Mouse (Mus musculus) mesoderm, embryonic 11.5 days (tissue): ENCODE results near the gene Art3.

Source experiments
- DNase-seq: peaks from one replicate; pipeline ENCODE4 v3.0.0-alpha.2; 2012; ENCODE audit warnings: low read depth, low spot score

Art3 gene

GRCm38 (mm10) chr5:92381550-92382348 is 50.1 kb downstream of the Art3 start:
- DNase-seq, result peak; percentile 87

GRCm38 (mm10) chr5:92382349-92382679 is 50.7 kb downstream of the Art3 start:
- DNase-seq, result no peak

GRCm38 (mm10) chr5:92383747-92384146 is 52.1 kb downstream of the Art3 start:
- DNase-seq, result peak; percentile 72

- DNase-seq, result no peak
Measured at GRCm38 (mm10) chr5:92384855-92385254, 53.2 kb downstream of the Art3 start.

GRCm38 (mm10) chr5:92386102-92386501 is 54.5 kb downstream of the Art3 start:
- no peak for DNase-seq

- no peak for DNase-seq
Measured at GRCm38 (mm10) chr5:92386643-92387042, 55.0 kb downstream of the Art3 start.

- DNase-seq, result no peak
Measured at GRCm38 (mm10) chr5:92387433-92387832, 55.8 kb downstream of the Art3 start.

GRCm38 (mm10) chr5:92389977-92390376 is 58.4 kb downstream of the Art3 start:
- no peak for DNase-seq

- DNase-seq, result no peak
Measured at GRCm38 (mm10) chr5:92390615-92391014, 59.0 kb downstream of the Art3 start.

GRCm38 (mm10) chr5:92392542-92392941 is 60.9 kb downstream of the Art3 start:
- no peak for DNase-seq

- DNase-seq, result no peak
Measured at GRCm38 (mm10) chr5:92393863-92394262, 62.2 kb downstream of the Art3 start.

GRCm38 (mm10) chr5:92395764-92396163 is 64.1 kb downstream of the Art3 start:
- DNase-seq, result no peak

GRCm38 (mm10) chr5:92396476-92396875 is 64.8 kb downstream of the Art3 start:
- no peak for DNase-seq

- peak; percentile 89 for DNase-seq
Measured at GRCm38 (mm10) chr5:92398153-92398552, 66.5 kb downstream of the Art3 start.

- DNase-seq, result no peak
Measured at GRCm38 (mm10) chr5:92402816-92403215, 71.2 kb downstream of the Art3 start.

- peak; percentile 62 for DNase-seq
Measured at GRCm38 (mm10) chr5:92403562-92404399, 72.2 kb downstream of the Art3 start.

- no peak for DNase-seq
Measured at GRCm38 (mm10) chr5:92404400-92404678, 72.7 kb downstream of the Art3 start.

- DNase-seq, result no peak
Measured at GRCm38 (mm10) chr5:92409361-92410155, 77.9 kb downstream of the Art3 start.

- DNase-seq, result no peak
Measured at GRCm38 (mm10) chr5:92410486-92410885, 78.9 kb downstream of the Art3 start.

GRCm38 (mm10) chr5:92411461-92412140 is 80.0 kb downstream of the Art3 start:
- DNase-seq, result no peak

- no peak for DNase-seq
Measured at GRCm38 (mm10) chr5:92413271-92413981, 81.8 kb downstream of the Art3 start.
